Mouse (Mus musculus): ENCODE measurements at regions not wholly inside any gene's neighbourhood (a gene's known extent, or its start where the extent isn't known, plus 50 kb on each side); places are given as distances from the start of the nearest gene placed in this dataset.
"Not testable (repeated sequence)": the region's sequence is repeated elsewhere in the genome, so short reads cannot be mapped to it uniquely, and the experiment has no call there.

- DNase-seq (ENCODE audit: inconsistent ontology term), result no peak
These were observed 300.3 kb downstream of the Abcc12 start for GRCm38 (mm10) chr8:86280093-86280721.

- no peak for DNase-seq (ENCODE audit: inconsistent ontology term)
These were observed 304.8 kb downstream of the Abcc12 start for GRCm38 (mm10) chr8:86275699-86276098.

GRCm38 (mm10) chr8:86273811-86274210 is 306.7 kb downstream of the Abcc12 start:
- DNase-seq (ENCODE audit: inconsistent ontology term), result no peak

- DNase-seq (ENCODE audit: inconsistent ontology term), result no peak
These were observed 307.9 kb downstream of the Abcc12 start for GRCm38 (mm10) chr8:86272626-86273025.

GRCm38 (mm10) chr8:86271477-86271876 is 309.0 kb downstream of the Abcc12 start:
- no peak for DNase-seq (ENCODE audit: inconsistent ontology term)

GRCm38 (mm10) chr8:86258011-86258410 is 322.5 kb downstream of the Abcc12 start:
- no peak for DNase-seq (ENCODE audit: inconsistent ontology term)

GRCm38 (mm10) chr8:86255431-86255830 is 325.1 kb downstream of the Abcc12 start:
- no peak for DNase-seq (ENCODE audit: inconsistent ontology term)

- no peak for DNase-seq (ENCODE audit: inconsistent ontology term)
These were observed 325.8 kb downstream of the Abcc12 start for GRCm38 (mm10) chr8:86254680-86255079.

- no peak for DNase-seq (ENCODE audit: inconsistent ontology term)
These were observed 327.7 kb downstream of the Abcc12 start for GRCm38 (mm10) chr8:86252696-86253355.

GRCm38 (mm10) chr8:86234696-86235095 is 345.8 kb downstream of the Abcc12 start:
- DNase-seq (ENCODE audit: inconsistent ontology term), result no peak

GRCm38 (mm10) chr8:86231994-86232393 is 348.5 kb downstream of the Abcc12 start:
- not testable (repeated sequence) for DNase-seq (ENCODE audit: inconsistent ontology term)

GRCm38 (mm10) chr8:86224851-86225250 is 355.6 kb downstream of the Abcc12 start:
- no peak for DNase-seq (ENCODE audit: inconsistent ontology term)

GRCm38 (mm10) chr8:86222715-86223114 is 357.8 kb downstream of the Abcc12 start:
- DNase-seq (ENCODE audit: inconsistent ontology term), result no peak

- DNase-seq (ENCODE audit: inconsistent ontology term), result no peak
These were observed 358.3 kb downstream of the Abcc12 start for GRCm38 (mm10) chr8:86222228-86222627.

- no peak for DNase-seq (ENCODE audit: inconsistent ontology term)
These were observed 366.1 kb downstream of the Abcc12 start for GRCm38 (mm10) chr8:86214399-86214798.

GRCm38 (mm10) chr8:86212461-86212860 is 368.0 kb downstream of the Abcc12 start:
- no peak for DNase-seq (ENCODE audit: inconsistent ontology term)

GRCm38 (mm10) chr8:86208812-86209262 is 368.1 kb downstream of the Phkb start:
- peak; percentile 24 for DNase-seq (ENCODE audit: inconsistent ontology term)

GRCm38 (mm10) chr8:86204421-86205229 is 363.9 kb downstream of the Phkb start:
- DNase-seq (ENCODE audit: inconsistent ontology term), result peak; percentile 62

GRCm38 (mm10) chr8:86203107-86203506 is 362.3 kb downstream of the Phkb start:
- DNase-seq (ENCODE audit: inconsistent ontology term), result no peak

- no peak for DNase-seq (ENCODE audit: inconsistent ontology term)
These were observed 361.1 kb downstream of the Phkb start for GRCm38 (mm10) chr8:86201830-86202229.

- no peak for DNase-seq (ENCODE audit: inconsistent ontology term)
These were observed 351.5 kb downstream of the Phkb start for GRCm38 (mm10) chr8:86192262-86192661.

- DNase-seq (ENCODE audit: inconsistent ontology term), result no peak
These were observed 343.9 kb downstream of the Phkb start for GRCm38 (mm10) chr8:86184671-86185070.

- DNase-seq (ENCODE audit: inconsistent ontology term), result no peak
These were observed 340.0 kb downstream of the Phkb start for GRCm38 (mm10) chr8:86180793-86181192.
